Mouse (Mus musculus) myocyte (in vitro differentiated cells): ENCODE data around the gene Adk.

Experiments used
- CEBPB ChIP-seq: IDR thresholded peaks from 2 replicates; pipeline ENCODE4 v1.6.1; 2011; ENCODE audit warnings: mild to moderate bottlenecking, moderate library complexity; ENCODE audit not compliant: poor library complexity, insufficient read depth, severe bottlenecking
- E2F4 ChIP-seq: IDR thresholded peaks from one replicate; pipeline ENCODE4 v1.6.1; 2011; ENCODE audit warnings: mild to moderate bottlenecking, control low read depth, moderate library complexity; ENCODE audit not compliant: insufficient read depth
- MAX ChIP-seq: IDR thresholded peaks from one replicate; pipeline ENCODE4 v1.6.1; 2011; ENCODE audit warnings: low read depth, mild to moderate bottlenecking, control low read depth
- MYOD1 ChIP-seq, 3 experiments: IDR thresholded peaks; one replicate each; pipeline ENCODE4 v1.6.1; 2011; ENCODE audit warnings: control low read depth in 2 of 3, low read depth in 2 of 3, mild to moderate bottlenecking in 2 of 3, moderate library complexity in 1 of 3; ENCODE audit not compliant: insufficient read length in 2 of 3, control insufficient read depth in 1 of 3
- POLR2A ChIP-seq: IDR thresholded peaks from one replicate; pipeline ENCODE4 v1.6.1; 2011; ENCODE audit warnings: low read depth, mild to moderate bottlenecking, control low read depth, moderate library complexity; ENCODE audit not compliant: insufficient read length
- SRF ChIP-seq: IDR thresholded peaks from one replicate; pipeline ENCODE4 v1.6.1; 2011; ENCODE audit warnings: low read depth; ENCODE audit not compliant: control insufficient read depth, insufficient read length
- TCF12 ChIP-seq: IDR thresholded peaks from one replicate; pipeline ENCODE4 v1.6.1; 2011; ENCODE audit warnings: mild to moderate bottlenecking, control low read depth; ENCODE audit not compliant: poor library complexity, insufficient read depth, severe bottlenecking
- USF1 ChIP-seq: IDR thresholded peaks from one replicate; pipeline ENCODE4 v1.6.1; 2011; ENCODE audit warnings: low read depth, mild to moderate bottlenecking, control low read depth, moderate library complexity

- TF ChIP-seq POLR2A (no peak), CEBPB (no peak), E2F4 (no peak), MYOD1 (IDR thresholded peaks at IDR 0.05; ENCODE audit: control insufficient read depth in 1 of 3, insufficient read length in 2 of 3, low read depth in 2 of 3) (no peak), USF1 (no peak), SRF (no peak), TCF12 (no peak), MAX (no peak)
These were observed 62.0 kb downstream of the Adk start for GRCm38 (mm10) chr14:21114339-21114738.
